Mouse (Mus musculus) ES-E14 (cell line): ENCODE measurements around the gene Il1r1.

Experiments used
- ZC3H11A ChIP-seq: IDR thresholded peaks from 2 replicates; pipeline ENCODE4 v1.6.1; 2012; ENCODE audit warnings: low read depth, mild to moderate bottlenecking, inconsistent platforms, low read length, borderline replicate concordance
- ZNF384 ChIP-seq: IDR thresholded peaks from 2 replicates; pipeline ENCODE4 v1.6.1; 2012; ENCODE audit warnings: low read depth, low read length, inconsistent platforms

DNA sequence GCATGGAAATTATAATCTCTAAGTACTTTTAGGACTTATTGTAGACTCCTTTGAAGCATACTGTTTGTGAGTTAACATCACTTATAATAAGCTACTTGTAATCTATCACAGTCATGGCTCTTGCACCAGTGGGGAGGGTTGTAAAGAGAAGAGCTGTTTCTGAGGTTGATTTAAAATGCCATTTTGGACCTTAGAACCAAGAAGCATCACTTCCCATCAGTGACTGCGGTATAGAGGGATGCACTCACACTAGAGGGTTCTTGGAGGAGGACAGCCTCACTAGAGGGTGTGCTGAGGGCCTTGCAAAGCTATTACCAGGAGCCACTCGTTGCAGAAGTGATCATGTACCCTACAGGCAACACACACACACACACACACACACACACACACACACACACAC, 700 bp downstream of the Il1r1 start:
- no peak for TF ChIP-seq ZC3H11A
- no peak for TF ChIP-seq ZNF384
